Mouse (Mus musculus): ENCODE results near the gene Cerk. TPM values are rescaled to one million over a fixed set of nuclear protein-coding genes. Genes with fewer than 3 reads are reported as not detected.

The Cerk gene
- polyA plus RNA-seq (2017; shearing (Covaris generic)), result 1.4 TPM

DNA sequence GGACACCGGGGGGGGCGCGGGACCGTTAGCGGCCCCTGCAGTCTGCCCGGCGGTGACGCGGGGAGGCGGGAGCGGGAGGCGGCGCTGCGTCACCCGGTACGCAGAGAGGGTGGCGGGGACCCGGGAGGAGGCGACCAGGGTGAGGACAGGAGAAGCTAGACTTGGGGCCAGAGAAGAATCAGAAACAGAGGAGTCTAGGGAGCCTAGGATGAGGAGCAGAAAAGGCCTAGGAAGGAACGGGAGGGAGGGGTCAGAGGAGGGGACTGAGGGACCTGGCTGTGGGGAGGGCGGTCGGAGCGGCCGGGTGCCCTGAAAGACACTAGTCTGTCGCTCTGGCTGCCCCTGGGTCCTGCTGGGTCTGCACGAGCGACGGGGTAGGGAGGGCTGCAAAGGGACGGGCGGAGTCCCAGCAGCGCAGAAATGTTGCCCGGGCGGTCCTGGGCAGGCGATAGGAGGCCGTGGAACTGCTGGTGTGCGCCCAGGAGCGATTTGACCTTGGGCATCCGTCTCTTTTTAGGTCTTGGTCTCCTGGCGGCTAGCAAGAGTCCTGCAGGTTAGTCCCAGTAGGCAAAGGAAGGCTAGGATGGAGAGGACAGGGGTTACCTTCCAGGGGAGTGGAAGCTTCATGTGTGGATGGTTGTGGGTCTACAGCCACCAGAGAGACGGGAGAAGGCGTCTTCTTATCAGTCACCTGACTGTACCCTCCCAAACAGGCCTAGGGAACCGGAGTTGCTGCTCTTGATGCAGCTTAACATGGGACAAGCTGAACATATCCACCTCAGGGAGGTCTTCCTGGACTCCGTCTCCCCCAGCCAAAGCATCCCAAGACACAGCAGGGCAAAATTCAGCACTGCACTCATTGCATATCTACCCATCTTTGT, at the start of gene Cerk:
Gene Cerk (minus strand): TSS at position 453 of the 881 bp plus-strand sequence.

DNA sequence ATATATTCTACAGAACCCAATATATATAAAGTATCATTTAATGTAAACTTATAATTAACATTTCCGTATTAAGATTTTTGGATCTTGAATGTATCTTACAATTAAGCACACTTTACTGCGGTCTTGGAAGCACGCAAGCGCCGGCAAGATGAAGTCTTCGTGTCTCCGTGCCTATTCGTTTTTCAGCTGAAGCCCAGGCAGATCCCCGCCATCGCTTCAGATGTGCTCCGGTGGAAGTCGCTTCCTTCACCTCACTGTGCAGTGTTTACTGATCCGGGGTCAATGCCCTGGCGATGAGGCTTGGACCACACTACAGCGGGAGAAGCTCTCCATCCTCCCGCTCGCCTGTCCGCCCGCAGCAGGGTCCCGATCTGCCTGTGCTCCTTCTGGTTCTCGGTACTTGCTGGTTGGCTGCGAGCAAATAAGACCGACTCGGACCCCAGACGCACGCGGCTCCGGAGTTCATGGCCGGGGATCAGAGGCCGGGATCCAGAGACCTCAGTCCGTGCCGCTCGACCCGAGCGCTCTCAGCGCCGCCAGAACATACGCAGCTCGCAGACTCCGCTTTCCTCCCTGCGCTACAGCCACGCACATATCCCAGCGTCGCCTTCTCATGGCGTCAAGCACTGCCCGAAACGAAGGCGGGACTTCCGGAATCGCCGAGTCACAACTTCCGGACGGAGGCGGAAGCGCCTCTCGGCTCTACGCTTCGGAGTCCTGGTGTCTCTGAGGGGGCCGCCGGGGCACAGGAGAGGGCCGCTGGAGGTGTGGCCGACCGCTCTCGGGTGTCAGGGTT, 28.0 kb upstream of the Cerk start, which contains the start of gene Tbc1d22a:
Gene Tbc1d22a (plus strand): TSS at position 707 of the 796 bp plus-strand sequence.

Other genes with a start within 250 kb of the Cerk start
- gene Celsr1, start 152.4 kb downstream of the Cerk start, polyA plus RNA-seq (2017; shearing (Covaris generic)), result 9.6 TPM
- 139 TPM for gene Gramd4, start 128.4 kb downstream of the Cerk start, polyA plus RNA-seq (2017; shearing (Covaris generic))
- 17.6 TPM for gene Tbc1d22a, start 28.3 kb upstream of the Cerk start, polyA plus RNA-seq (2017; shearing (Covaris generic))